Mouse (Mus musculus) cortical plate, adult 2 months (tissue): ENCODE data around the gene Rgs6. TPM values are rescaled to one million over a fixed set of nuclear protein-coding genes. Genes with fewer than 3 reads are reported as not detected.

ENCODE experiments used
- H3K27ac ChIP-seq: fragments of 200-500 bp; 2 replicates; pipeline ENCODE4 v1.5.1; 2012; ENCODE audit warnings: low read length, control low read depth, inconsistent platforms; ENCODE audit not compliant: insufficient read depth
- H3K4me1 ChIP-seq: fragments of 200-500 bp; 2 replicates; pipeline ENCODE4 v1.6.1; 2011; ENCODE audit warnings: low read length; ENCODE audit not compliant: control insufficient read depth, insufficient read depth
- H3K4me3 ChIP-seq: fragments of 200-500 bp; 2 replicates; pipeline ENCODE4 v1.5.1; 2011; ENCODE audit warnings: mild to moderate bottlenecking, low read length, control low read depth; ENCODE audit not compliant: insufficient read depth
- CTCF ChIP-seq: fragments of 200-500 bp; IDR thresholded peaks from 2 replicates; pipeline ENCODE4 v1.5.1; 2011; ENCODE audit warnings: mild to moderate bottlenecking, control low read depth, low read length; ENCODE audit not compliant: insufficient read depth; ENCODE audit errors: extremely low read depth
- POLR2A ChIP-seq: fragments of 200-500 bp; IDR thresholded peaks from 2 replicates; pipeline ENCODE4 v1.6.1; 2011; ENCODE audit warnings: mild to moderate bottlenecking, low read length, control low read depth; ENCODE audit not compliant: insufficient read depth; ENCODE audit errors: extremely low read depth
- polyA plus RNA-seq: library from polyadenylated mRNA; depleted of rRNA; stranded (reverse); fragments of >200 nt; gene quantifications from 2 replicates; pipeline ENCODE4 v1.2.3, GENCODE M21; 2012

Rgs6 gene
- polyA plus RNA-seq, 1 experiment, result 40.0 TPM

DNA sequence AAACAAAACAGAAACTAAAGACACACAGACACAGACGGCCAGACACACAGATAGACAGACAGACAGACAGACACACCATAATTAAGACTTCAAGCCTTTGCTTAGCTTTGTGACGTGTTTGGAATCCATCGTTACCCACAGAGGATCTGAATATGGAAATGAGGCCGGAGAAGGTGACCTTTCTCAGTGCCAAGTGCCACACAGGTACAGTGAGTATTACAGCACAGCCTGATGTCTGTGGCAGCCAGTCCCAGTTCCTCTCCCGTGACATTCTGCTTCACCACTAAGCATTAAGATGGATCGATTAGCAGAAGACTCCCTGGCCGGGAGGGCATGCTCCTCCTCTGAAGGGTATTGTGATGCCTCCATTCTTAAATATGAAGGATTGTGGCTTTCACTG is 186.5 kb downstream of the Rgs6 start:
- no peak overlapping the region for H3K27ac ChIP-seq
- no peaks in the 10 kb centered on the region for H3K4me1 ChIP-seq
- TF ChIP-seq POLR2A, result no peak
- no peak overlapping the region for H3K4me3 ChIP-seq

- 0 out of 2 replicates have a peak, but pooled peaks cover 1% of the 10 kb centered on the region for H3K4me1 ChIP-seq
- H3K4me3 ChIP-seq, result no peak overlapping the region
- TF ChIP-seq POLR2A (no peak), CTCF (no peak)
- H3K27ac ChIP-seq, result no peak overlapping the region
These were observed 188.6 kb downstream of the Rgs6 start for GRCm38 (mm10) chr12:82776686-82777085.

- Histone ChIP-seq H3K27ac (no peak overlapping the region), H3K4me3 (no peak overlapping the region), H3K4me1 (0 out of 2 replicates have a peak, but pooled peaks cover 1% of the 10 kb centered on the region)
- TF ChIP-seq POLR2A, result no peak
- TF ChIP-seq CTCF, result no peak
These were observed 192.8 kb downstream of the Rgs6 start for GRCm38 (mm10) chr12:82780936-82781335.

DNA sequence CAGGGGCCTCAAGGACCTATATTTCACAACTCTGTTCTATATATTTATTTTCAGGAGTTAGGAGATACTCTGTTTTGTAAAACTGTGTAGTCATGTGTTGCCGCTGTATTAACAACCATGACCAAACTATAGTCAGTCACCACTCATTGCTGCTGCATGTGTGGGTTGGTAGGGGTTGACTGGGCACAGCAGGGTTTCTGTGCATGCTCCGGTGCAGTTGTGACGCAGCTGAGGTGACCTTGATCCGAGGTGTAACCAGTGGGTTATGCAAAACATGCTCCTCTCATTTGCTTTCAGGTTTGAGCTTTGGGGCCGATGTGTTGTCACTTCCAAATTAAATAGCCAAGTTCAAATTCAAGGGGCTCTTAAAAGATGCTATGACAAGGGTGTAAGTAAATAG is 193.3 kb downstream of the Rgs6 start:
- no peak overlapping the region for H3K4me3 ChIP-seq
- TF ChIP-seq CTCF (no peak), POLR2A (no peak)
- 0 out of 2 replicates have a peak, but pooled peaks cover 1% of the 10 kb centered on the region for H3K4me1 ChIP-seq
- H3K27ac ChIP-seq, result no peak overlapping the region

GRCm38 (mm10) chr12:82792122-82792521 is 204.0 kb downstream of the Rgs6 start:
- TF ChIP-seq CTCF (no peak), POLR2A (no peak)
- H3K4me1 ChIP-seq, result no peaks in the 10 kb centered on the region
- H3K4me3 ChIP-seq, result no peak overlapping the region
- H3K27ac ChIP-seq, result no peak overlapping the region

- no peak for TF ChIP-seq CTCF
- no peak for TF ChIP-seq POLR2A
These were observed 211.8 kb downstream of the Rgs6 start for GRCm38 (mm10) chr12:82799892-82800291.

DNA sequence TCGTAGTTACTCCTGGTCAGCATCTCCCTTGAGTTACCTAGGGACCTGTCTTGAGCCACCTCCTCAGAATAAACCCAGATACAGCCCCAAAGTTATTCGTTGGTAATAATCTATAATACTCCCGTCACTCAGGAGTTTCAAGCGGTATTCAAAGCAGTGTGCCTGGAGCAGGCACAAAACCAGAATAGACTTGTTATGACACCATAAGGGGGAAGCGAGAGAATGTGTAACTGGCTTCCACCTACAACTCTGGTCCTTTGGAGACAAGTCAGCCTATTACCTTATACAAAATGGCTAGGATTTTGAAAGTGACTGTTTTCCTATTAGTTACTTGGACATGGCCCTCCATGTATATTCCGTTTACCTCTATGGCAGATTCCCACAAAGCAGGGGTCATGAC is 213.6 kb downstream of the Rgs6 start:
- Histone ChIP-seq H3K4me1 (peaks cover 12% of the 10 kb centered on the region), H3K27ac (peak overlapping the region; percentile 45; the same call in 1 of the 2 replicates), H3K4me3 (no peak overlapping the region)
- TF ChIP-seq POLR2A (no peak), CTCF (no peak)

More at GRCm38 (mm10) chr12:82799892-82800291, 211.8 kb downstream of the Rgs6 start:
- peaks cover 11% of the 10 kb centered on the region; the same call in 1 of the 2 replicates for H3K4me1 ChIP-seq
- no peak overlapping the region for H3K4me3 ChIP-seq
- no peak overlapping the region for H3K27ac ChIP-seq

GRCm38 (mm10) chr12:82802711-82803110 is 214.6 kb downstream of the Rgs6 start:
- no peak overlapping the region for H3K4me3 ChIP-seq
- no peak overlapping the region for H3K27ac ChIP-seq
- no peak for TF ChIP-seq POLR2A
- no peak for TF ChIP-seq CTCF
- peaks cover 15% of the 10 kb centered on the region for H3K4me1 ChIP-seq

DNA sequence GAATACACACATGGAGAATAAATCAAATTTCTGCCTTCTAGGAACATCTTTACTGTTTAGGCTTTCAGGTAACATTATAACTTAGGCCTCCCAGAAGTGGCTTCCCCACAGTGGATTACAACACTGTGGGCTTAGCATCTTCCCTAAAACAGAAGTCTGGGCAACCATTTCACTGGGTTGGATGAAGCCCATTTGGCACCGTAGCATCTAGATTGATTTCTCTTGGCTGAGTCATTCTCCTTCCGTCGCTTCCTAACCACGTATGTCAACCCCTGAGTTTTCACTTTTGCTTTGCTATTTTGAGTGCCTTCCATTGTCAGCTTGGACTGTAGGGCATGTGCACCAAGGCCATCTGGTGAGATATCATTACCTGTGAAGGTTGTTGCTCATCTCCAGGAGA is 217.1 kb downstream of the Rgs6 start:
- Histone ChIP-seq H3K4me1 (peaks cover 15% of the 10 kb centered on the region), H3K4me3 (no peak overlapping the region), H3K27ac (no peak overlapping the region)
- no peak for TF ChIP-seq CTCF
- no peak for TF ChIP-seq POLR2A

- Histone ChIP-seq H3K4me1 (peaks cover 4% of the 10 kb centered on the region), H3K27ac (no peak overlapping the region), H3K4me3 (no peak overlapping the region)
- no peak for TF ChIP-seq CTCF
- TF ChIP-seq POLR2A, result no peak
These were observed 222.5 kb downstream of the Rgs6 start for GRCm38 (mm10) chr12:82810631-82811030.
